10 mouse cellular contexts compared by ENCODE assay signal in genomic region chr11:78247727-78248140, GRCm38 (mm10). TPM values are rescaled to one million over a fixed set of nuclear protein-coding genes. Genes with fewer than 3 reads are reported as not detected.
DNase-seq lines count a peak whose midpoint lies in the region; ATAC-seq lines count a peak whose summit lies in the region.
"Had no signal": no experiment of that assay in that cellular context is flagged by ENCODE, and none has a peak within 500 bp of the region (broad histone marks: within the 10 kb centered on the region; RNA-seq: fewer than 3 reads in every experiment).

No protein-coding gene starts in this region.

- H3K9ac ChIP-seq in midbrain, embryonic 15.5 days, result no peak overlapping the region
- H3K9ac ChIP-seq in hindbrain, embryonic 15.5 days, result no peak overlapping the region
- H3K9ac ChIP-seq: embryonic facial prominence, embryonic 15.5 days had no signal

- DNase-seq in midbrain, embryonic 10.5 days (ENCODE audit: low spot score), result no peak
- peak; percentile 92 for DNase-seq in ZHBTc4 (ENCODE audit: low read depth, low spot score)
- peak; percentile 17 for DNase-seq in retina, postnatal 1 day
- DNase-seq in right cerebral cortex, adult 18-20 months, result no peak
- no peak for DNase-seq in thymus, postnatal 25 days
- DNase-seq in frontal cortex, postnatal 14 days (ENCODE audit: low spot score in 2 of 2), result no peak
- DNase-seq: thymus, adult 2 months had no signal

- H3K4me1 ChIP-seq in midbrain, embryonic 10.5 days, result peaks cover 33% of the 10 kb centered on the region
- H3K4me1 ChIP-seq in midbrain, embryonic 15.5 days, result peaks cover 54% of the 10 kb centered on the region
- peaks cover 51% of the 10 kb centered on the region for H3K4me1 ChIP-seq in hindbrain, embryonic 15.5 days (replicated peaks)

- H3K27ac ChIP-seq in midbrain, embryonic 10.5 days (replicated peaks), result no peak overlapping the region; the same call in 1 of the 2 replicates
- H3K27ac ChIP-seq in midbrain, embryonic 15.5 days, result no peak overlapping the region
- no peak overlapping the region for H3K27ac ChIP-seq in hindbrain, embryonic 15.5 days (replicated peaks)

- WGBS in midbrain, embryonic 10.5 days, result 64% methylated on average over 4 of the region's 4 CpGs
- WGBS in midbrain, embryonic 15.5 days, result 70% methylated on average over 4 of the region's 4 CpGs
- WGBS in hindbrain, embryonic 15.5 days, result 60% methylated on average over 4 of the region's 4 CpGs

- no peak for ATAC-seq in midbrain, embryonic 15.5 days (replicated peaks)
- ATAC-seq in hindbrain, embryonic 15.5 days (ENCODE audit: low FRiP score, low read depth), result no peak

- H3K4me3 ChIP-seq in midbrain, embryonic 10.5 days, result peak overlapping the region; percentile 23; the same call in 1 of the 2 replicates
- no peak overlapping the region for H3K4me3 ChIP-seq in midbrain, embryonic 15.5 days
- H3K4me3 ChIP-seq in hindbrain, embryonic 15.5 days, result no peak overlapping the region

- peaks cover 31% of the 10 kb centered on the region for H3K36me3 ChIP-seq in midbrain, embryonic 10.5 days
- peaks cover 13% of the 10 kb centered on the region for H3K36me3 ChIP-seq in midbrain, embryonic 15.5 days (replicated peaks)
- H3K36me3 ChIP-seq in hindbrain, embryonic 15.5 days, result peaks cover 19% of the 10 kb centered on the region

- H3K4me2 ChIP-seq in midbrain, embryonic 15.5 days, result no peak overlapping the region; the same call in 1 of the 2 replicates
- H3K4me2 ChIP-seq in hindbrain, embryonic 15.5 days, result peak overlapping the region; percentile 17; the same call in 1 of the 2 replicates
- H3K4me2 ChIP-seq: embryonic facial prominence, embryonic 15.5 days had no signal

- no peaks in the 10 kb centered on the region for H3K27me3 ChIP-seq in midbrain, embryonic 10.5 days (ENCODE audit: low read depth, poor library complexity, severe bottlenecking)
- no peaks in the 10 kb centered on the region for H3K27me3 ChIP-seq in midbrain, embryonic 15.5 days (replicated peaks)
- no peaks in the 10 kb centered on the region for H3K27me3 ChIP-seq in hindbrain, embryonic 15.5 days
- H3K27me3 ChIP-seq: embryonic facial prominence, embryonic 15.5 days had no signal

- H3K9me3 ChIP-seq in midbrain, embryonic 10.5 days (replicated peaks), result no peaks in the 10 kb centered on the region
- no peaks in the 10 kb centered on the region for H3K9me3 ChIP-seq in midbrain, embryonic 15.5 days
- H3K9me3 ChIP-seq in hindbrain, embryonic 15.5 days, result no peaks in the 10 kb centered on the region
- H3K9me3 ChIP-seq: embryonic facial prominence, embryonic 15.5 days had no signal

RNA-seq across cellular contexts. Expression of gene Supt6, which starts 1.9 kb away (rescaled TPM):
- 31.9 and 35.9 TPM in 2 replicates for polyA plus RNA-seq in midbrain, embryonic 10.5 days (2016; fragmentation: Nextera tagmentation; extraction: Ambion mirVana)
- 30.0 and 31.7 TPM in 2 replicates for polyA plus RNA-seq in midbrain, embryonic 15.5 days (2015; fragmentation: Nextera tagmentation; extraction: Ambion mirVana)
- 24.8 and 27.4 TPM in 2 replicates for polyA plus RNA-seq in hindbrain, embryonic 15.5 days (2015; fragmentation: Nextera tagmentation; extraction: Ambion mirVana)

RNA-seq across cellular contexts. Expression of gene Sdf2, which starts 2.2 kb away (rescaled TPM):
- 51.0 and 52.9 TPM in 2 replicates for polyA plus RNA-seq in midbrain, embryonic 10.5 days (2016; fragmentation: Nextera tagmentation; extraction: Ambion mirVana)
- 90.0 and 93.6 TPM in 2 replicates for polyA plus RNA-seq in midbrain, embryonic 15.5 days (2015; fragmentation: Nextera tagmentation; extraction: Ambion mirVana)
- 91.6 and 92.1 TPM in 2 replicates for polyA plus RNA-seq in hindbrain, embryonic 15.5 days (2015; fragmentation: Nextera tagmentation; extraction: Ambion mirVana)

RNA-seq across cellular contexts. Expression of gene 2610507B11Rik, which starts 13.8 kb away (rescaled TPM):
- polyA plus RNA-seq in midbrain, embryonic 10.5 days (2016; fragmentation: Nextera tagmentation; extraction: Ambion mirVana), result 62.8 and 69.7 TPM in 2 replicates
- polyA plus RNA-seq in midbrain, embryonic 15.5 days (2015; fragmentation: Nextera tagmentation; extraction: Ambion mirVana), result 55.0 and 62.3 TPM in 2 replicates
- 50.9 and 65.0 TPM in 2 replicates for polyA plus RNA-seq in hindbrain, embryonic 15.5 days (2015; fragmentation: Nextera tagmentation; extraction: Ambion mirVana)

RNA-seq across cellular contexts. Expression of gene BC030499, which starts 42.9 kb away (rescaled TPM):
- polyA plus RNA-seq in midbrain, embryonic 10.5 days (2016; fragmentation: Nextera tagmentation; extraction: Ambion mirVana), result 0.34 and 0.43 TPM in 2 replicates
- 0.11 and 0.28 TPM in 2 replicates for polyA plus RNA-seq in midbrain, embryonic 15.5 days (2015; fragmentation: Nextera tagmentation; extraction: Ambion mirVana)
- polyA plus RNA-seq in hindbrain, embryonic 15.5 days (2015; fragmentation: Nextera tagmentation; extraction: Ambion mirVana), result 0.26 and 0.32 TPM in 2 replicates

RNA-seq across cellular contexts. Expression of gene Spag5, which starts 53.6 kb away (rescaled TPM):
- polyA plus RNA-seq in midbrain, embryonic 10.5 days (2016; fragmentation: Nextera tagmentation; extraction: Ambion mirVana), result 63.4 and 64.2 TPM in 2 replicates
- 6.9 and 9.6 TPM in 2 replicates for polyA plus RNA-seq in midbrain, embryonic 15.5 days (2015; fragmentation: Nextera tagmentation; extraction: Ambion mirVana)
- polyA plus RNA-seq in hindbrain, embryonic 15.5 days (2015; fragmentation: Nextera tagmentation; extraction: Ambion mirVana), result 9.7 and 14.0 TPM in 2 replicates

Comparison
In these comparisons a context has a peak if more than half of its experiments do, and no peak if none do; other contexts are left out.
1. DNase-seq: peak in ZHBTc4 (single experiment) and retina, postnatal 1 day (single experiment); none in midbrain, embryonic 10.5 days (single experiment), right cerebral cortex, adult 18-20 months (single experiment), thymus, postnatal 25 days (single experiment) and frontal cortex, postnatal 14 days (0 of 2).